Mouse (Mus musculus) C2C12 (cell line): Measurements from ENCODE around the gene Nav1.

Source experiments
- CEBPB ChIP-seq: IDR thresholded peaks from one replicate; pipeline ENCODE4 v1.6.1; 2011; ENCODE audit warnings: low read depth, mild to moderate bottlenecking, control low read depth, moderate library complexity
- CTCF ChIP-seq: IDR thresholded peaks from one replicate; pipeline ENCODE4 v1.5.1; 2011; ENCODE audit not compliant: control insufficient read depth, insufficient read depth, insufficient read length
- MAX ChIP-seq: IDR thresholded peaks from one replicate; pipeline ENCODE4 v1.6.1; 2011; ENCODE audit warnings: mild to moderate bottlenecking, control low read depth
- MYOD1 ChIP-seq: IDR thresholded peaks from one replicate; pipeline ENCODE4 v1.6.1; 2011; ENCODE audit warnings: low read depth; ENCODE audit not compliant: control insufficient read depth, insufficient read length
- MYOG ChIP-seq: IDR thresholded peaks from one replicate; pipeline ENCODE4 v1.6.1; 2011; ENCODE audit not compliant: control insufficient read depth, insufficient read length; ENCODE audit errors: extremely low read depth
- USF1 ChIP-seq: IDR thresholded peaks from one replicate; pipeline ENCODE4 v1.6.1; 2011; ENCODE audit warnings: low read depth, mild to moderate bottlenecking, control low read depth, moderate library complexity

DNA sequence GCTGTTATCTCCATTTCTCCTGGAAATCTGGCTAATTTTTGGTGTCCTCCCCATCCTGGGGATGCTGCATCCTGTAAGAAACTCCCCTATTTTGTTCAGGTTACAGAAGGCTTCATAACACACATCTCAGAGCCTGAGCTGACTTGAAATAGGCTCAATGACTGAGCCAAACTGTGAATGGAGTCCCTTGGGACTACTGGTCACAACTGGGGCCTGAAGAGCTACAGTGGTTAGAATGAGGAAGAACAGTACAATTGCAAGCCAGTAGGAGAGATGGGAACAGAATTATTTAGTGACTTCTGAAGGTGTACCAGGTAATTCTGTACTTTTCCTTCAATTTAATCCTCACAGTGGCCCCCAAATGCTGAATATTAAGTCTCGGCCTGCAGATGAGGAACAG is 31.7 kb downstream of the Nav1 start:
- TF ChIP-seq CTCF (no peak), MYOD1 (no peak), MAX (no peak), USF1 (no peak), MYOG (no peak), CEBPB (no peak)
